Mouse (Mus musculus) kidney, postnatal 0 days (tissue): Measurements from ENCODE around the gene Rnf24. TPM values are rescaled to one million over a fixed set of nuclear protein-coding genes. Genes with fewer than 3 reads are reported as not detected.
"Not testable (repeated sequence)": the region's sequence is repeated elsewhere in the genome, so short reads cannot be mapped to it uniquely, and the experiment has no call there.

Experiments
- ATAC-seq: fragments of 200-750 bp; cut with Nextera tagmentation; replicated peaks from 2 replicates; pipeline ENCODE4 v1.8.0; 2017; ENCODE audit warnings: low read depth, moderate number of reproducible peaks, moderate TSS enrichment, moderate library complexity; ENCODE audit not compliant: low FRiP score
- DNase-seq: peaks from one replicate; pipeline ENCODE4 v3.0.0-alpha.2; 2016; ENCODE audit warnings: low spot score
- H3K27ac ChIP-seq: fragments of 300-500 bp; sonication (generic); 2 replicates; pipeline ENCODE4 v1.5.1; 2014; ENCODE audit warnings: mild to moderate bottlenecking
- H3K27me3 ChIP-seq: fragments of 300-500 bp; sonication (generic); 2 replicates; pipeline ENCODE4 v1.6.1; 2014; ENCODE audit warnings: low read length, mixed read lengths; ENCODE audit not compliant: insufficient read depth
- H3K36me3 ChIP-seq: fragments of 300-500 bp; sonication (generic); 2 replicates; pipeline ENCODE4 v1.6.1; 2014; ENCODE audit warnings: low read length, mixed read lengths; ENCODE audit not compliant: insufficient read depth
- H3K4me1 ChIP-seq: fragments of 300-500 bp; sonication (generic); replicated peaks from 2 replicates; pipeline ENCODE4 v1.6.1; 2014; ENCODE audit warnings: antibody characterized with exemption, low read length, mixed read lengths; ENCODE audit not compliant: insufficient read depth
- H3K4me2 ChIP-seq: fragments of 300-500 bp; sonication (generic); 2 replicates; pipeline ENCODE4 v1.6.1; 2014; ENCODE audit warnings: mild to moderate bottlenecking, low read length, moderate library complexity, mixed read lengths
- H3K4me3 ChIP-seq: fragments of 300-500 bp; sonication (generic); replicated peaks from 2 replicates; pipeline ENCODE4 v1.5.1; 2014; ENCODE audit warnings: low read depth, low read length
- H3K9ac ChIP-seq: fragments of 300-500 bp; sonication (generic); 2 replicates; pipeline ENCODE4 v1.6.1; 2014; ENCODE audit warnings: low read depth, low read length
- H3K9me3 ChIP-seq: fragments of 300-500 bp; sonication (generic); replicated peaks from 2 replicates; pipeline ENCODE4 v1.6.1; 2016; ENCODE audit warnings: low read length, inconsistent platforms, mixed read lengths
- CTCF ChIP-seq: IDR thresholded peaks from 2 replicates; pipeline ENCODE4 v1.5.1; 2016; ENCODE audit warnings: antibody characterized with exemption, low read depth, mild to moderate bottlenecking, moderate library complexity
- WGBS: fragments of 180-500 bp; shearing (Covaris S2); extraction: QIAGEN DNeasy Blood & Tissue Kit; methylation state at CpG from one replicate; pipeline ENCODE4 v1.1.7; 2014; 5-methylcytosine and 5-hydroxymethylcytosine counted together
- polyA plus RNA-seq: library from polyadenylated mRNA; unstranded; fragments of >200 nt; fragmentation: Nextera tagmentation; extraction: Ambion mirVana; gene quantifications from 2 replicates; pipeline ENCODE4 v1.2.1, GENCODE M21; 2015

Rnf24 gene
- polyA plus RNA-seq, 1 experiment from 2014 or later = 2.9 TPM

DNA sequence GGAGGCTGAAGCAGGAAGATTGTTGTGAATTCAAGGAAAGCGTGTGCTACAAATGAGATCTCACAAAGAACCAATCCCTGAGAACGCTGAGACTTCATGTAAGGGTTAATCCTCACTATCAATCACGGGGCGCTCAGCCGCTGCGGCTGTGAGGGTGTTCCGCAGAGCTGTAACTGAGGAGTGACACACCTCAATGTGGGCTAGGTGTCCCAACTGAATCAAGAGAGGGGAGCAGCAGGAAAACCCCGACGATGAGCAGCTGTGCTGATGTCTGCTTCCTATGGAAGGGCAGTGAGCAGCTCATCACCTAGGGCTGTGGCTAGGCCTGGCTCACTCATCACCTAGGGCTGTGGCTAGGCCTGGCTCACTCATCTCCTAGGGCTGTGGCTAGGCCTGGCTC, 48.2 kb downstream of the Rnf24 start:
- Histone ChIP-seq H3K27ac (no peak overlapping the region), H3K9ac (no peak overlapping the region), H3K4me2 (no peak overlapping the region), H3K27me3 (no peaks in the 10 kb centered on the region), H3K9me3 (no peaks in the 10 kb centered on the region), H3K4me3 (no peak overlapping the region), H3K36me3 (0 out of 2 replicates have a peak, but pooled peaks cover 3% of the 10 kb centered on the region), H3K4me1 (no peaks in the 10 kb centered on the region)
- WGBS = 74% methylated on average over 9 of the region's 9 CpGs
- no peak for TF ChIP-seq CTCF
- DNase-seq (no peak), ATAC-seq (no peak)

DNA sequence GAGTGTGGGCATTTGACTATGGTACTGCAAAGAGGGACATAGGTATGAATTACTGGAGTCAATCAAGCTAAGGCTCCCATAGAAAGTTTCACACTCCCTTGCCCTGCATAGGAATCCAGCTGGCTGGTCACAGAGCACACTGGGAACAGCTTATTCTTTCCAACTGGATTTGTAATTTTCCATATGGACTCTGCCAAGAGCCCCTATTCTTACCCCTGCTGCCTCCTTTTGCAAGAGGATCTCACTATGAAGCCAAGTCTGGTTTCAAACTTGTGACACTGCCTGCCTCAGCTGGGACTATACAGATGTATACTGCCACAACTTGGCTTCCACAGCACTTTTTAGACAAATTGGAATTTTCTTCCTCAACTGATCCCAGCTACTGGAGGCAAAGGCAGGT, 51.1 kb downstream of the Rnf24 start:
- no peak for TF ChIP-seq CTCF
- Histone ChIP-seq H3K4me3 (no peak overlapping the region), H3K4me1 (no peaks in the 10 kb centered on the region), H3K27ac (no peak overlapping the region), H3K9me3 (no peaks in the 10 kb centered on the region), H3K9ac (no peak overlapping the region), H3K36me3 (peaks cover 14% of the 10 kb centered on the region), H3K4me2 (no peak overlapping the region), H3K27me3 (no peaks in the 10 kb centered on the region)
- ATAC-seq = no peak
- no peak for DNase-seq

DNA sequence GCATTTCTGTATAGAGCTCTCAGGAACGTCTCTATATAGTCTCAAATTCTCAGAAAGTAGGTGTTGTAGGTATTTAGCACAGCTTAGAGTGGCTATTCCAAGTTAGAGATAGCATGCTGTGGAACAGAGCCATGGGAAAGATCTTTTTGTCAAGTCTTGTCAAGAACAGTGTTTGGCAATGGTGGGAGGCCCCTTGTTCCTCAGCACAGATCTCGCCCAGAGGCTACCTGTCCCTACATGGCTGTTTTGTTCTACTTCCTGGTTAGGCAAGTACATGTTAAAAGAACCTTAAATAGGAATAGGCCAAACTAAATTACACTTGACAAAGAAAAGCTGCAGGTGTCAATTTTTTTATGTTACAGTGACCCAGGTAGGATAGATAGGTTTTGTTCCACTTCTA, 52.2 kb downstream of the Rnf24 start:
- Histone ChIP-seq H3K9ac (no peak overlapping the region), H3K4me2 (no peak overlapping the region), H3K4me1 (no peaks in the 10 kb centered on the region), H3K9me3 (no peaks in the 10 kb centered on the region), H3K27me3 (no peaks in the 10 kb centered on the region), H3K36me3 (peaks cover 24% of the 10 kb centered on the region), H3K27ac (no peak overlapping the region), H3K4me3 (no peak overlapping the region)
- no peak for TF ChIP-seq CTCF
- WGBS = 82% methylated on average over 2 of the region's 2 CpGs
- no peak for DNase-seq
- no peak for ATAC-seq

DNA sequence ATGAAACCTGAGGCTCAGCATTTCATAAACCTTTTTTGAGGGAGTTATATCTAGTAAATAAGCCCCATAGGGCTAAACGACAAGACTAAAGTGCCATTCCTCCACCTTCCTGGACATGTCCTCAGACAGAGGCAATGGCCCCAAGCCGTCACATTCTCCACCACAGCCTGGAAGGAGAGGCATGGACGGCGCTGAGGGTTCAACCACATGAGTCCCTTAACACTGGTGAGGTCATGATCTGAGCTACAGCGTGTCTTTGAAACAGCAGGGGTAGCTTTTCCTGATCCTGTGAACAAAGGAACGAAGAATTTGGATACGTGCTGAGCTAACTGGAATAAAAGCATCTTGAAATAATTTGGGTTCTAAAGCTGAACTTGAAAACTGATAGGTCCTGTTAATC, 54.0 kb downstream of the Rnf24 start:
- H3K4me3 ChIP-seq, H3K9me3 ChIP-seq, DNase-seq, H3K27me3 ChIP-seq, H3K4me1 ChIP-seq, ATAC-seq, H3K27ac ChIP-seq, H3K4me2 ChIP-seq, H3K9ac ChIP-seq: not testable (repeated sequence)
- 81% methylated on average over 7 of the region's 7 CpGs for WGBS
- H3K36me3 ChIP-seq = peaks cover 29% of the 10 kb centered on the region

DNA sequence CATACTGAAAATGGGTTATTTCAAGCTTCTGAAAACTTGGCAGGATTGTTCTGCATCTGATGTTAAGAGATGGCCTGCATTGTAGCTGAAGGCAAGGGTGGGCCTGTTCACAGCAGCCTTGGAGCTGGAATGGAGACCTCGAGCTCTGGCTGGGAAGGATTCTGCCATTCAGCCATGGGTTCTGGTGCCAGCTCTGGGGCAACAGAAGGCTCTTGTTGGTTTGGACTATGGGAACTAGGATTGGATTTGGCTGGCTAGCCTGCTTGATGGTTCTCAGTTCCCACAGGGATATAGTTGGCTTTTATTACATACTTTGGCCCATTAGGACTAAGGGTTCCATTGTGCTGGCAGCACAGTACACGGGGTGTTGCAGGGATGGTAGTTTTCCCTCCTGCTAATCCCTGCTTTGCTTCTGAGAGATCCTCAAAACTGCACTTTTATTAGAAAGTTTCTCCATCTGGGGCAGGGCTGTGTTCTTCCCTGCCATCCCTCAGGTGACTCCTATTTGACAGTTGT, 55.9 kb downstream of the Rnf24 start:
- Histone ChIP-seq H3K27ac (no peak overlapping the region), H3K4me1 (no peaks in the 10 kb centered on the region), H3K9me3 (no peaks in the 10 kb centered on the region), H3K4me3 (no peak overlapping the region), H3K4me2 (no peak overlapping the region), H3K27me3 (no peaks in the 10 kb centered on the region), H3K36me3 (peaks cover 33% of the 10 kb centered on the region), H3K9ac (no peak overlapping the region)
- no peak for ATAC-seq
- TF ChIP-seq CTCF = no peak
- DNase-seq = no peak
- WGBS = 90% methylated on average over 2 of the region's 2 CpGs

DNA sequence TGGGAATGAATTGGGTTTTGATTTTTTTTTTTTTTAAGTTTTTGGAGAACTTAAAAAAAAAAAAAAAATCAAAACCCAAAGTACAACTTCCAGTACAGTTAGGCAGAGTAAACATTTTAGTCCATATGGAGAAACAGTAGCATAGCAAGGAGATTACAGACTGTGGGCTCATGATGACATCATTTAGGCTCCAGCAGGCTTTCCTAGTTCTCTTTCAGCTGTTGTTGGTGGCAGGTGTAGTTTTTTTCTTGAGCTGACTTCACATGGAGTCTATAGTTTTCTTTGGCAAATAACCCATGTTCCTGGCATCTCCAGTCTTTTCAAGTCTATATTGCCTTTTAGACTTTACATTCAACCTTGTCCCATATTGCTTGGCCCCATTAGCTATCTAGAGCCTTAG, 62.0 kb downstream of the Rnf24 start:
- H3K36me3 ChIP-seq = peaks cover 33% of the 10 kb centered on the region

DNA sequence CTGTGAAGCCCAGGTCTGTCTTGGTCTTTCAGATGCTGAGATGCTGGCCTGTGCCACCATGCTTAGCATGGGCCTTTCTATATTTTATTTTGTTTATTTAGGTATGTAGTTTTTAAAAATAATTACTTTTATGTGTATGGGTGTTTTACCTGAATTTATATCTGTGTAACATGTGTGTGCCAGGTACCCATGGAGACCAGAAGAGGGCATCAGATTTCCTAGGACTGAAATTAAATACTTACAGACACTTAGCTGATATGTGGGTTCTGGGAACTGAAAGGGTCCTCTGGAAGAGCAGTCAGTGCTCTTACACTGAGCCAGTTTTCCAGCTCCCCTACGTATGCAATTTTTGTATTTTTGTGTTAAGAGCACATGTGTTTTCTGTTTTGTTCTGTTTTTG, 66.4 kb downstream of the Rnf24 start:
- TF ChIP-seq CTCF = peak; percentile 35; the same call in 1 of the 2 replicates
- Histone ChIP-seq H3K36me3 (peaks cover 30% of the 10 kb centered on the region), H3K27me3 (no peaks in the 10 kb centered on the region), H3K4me3 (no peak overlapping the region), H3K4me1 (no peaks in the 10 kb centered on the region), H3K9ac (no peak overlapping the region), H3K9me3 (no peaks in the 10 kb centered on the region), H3K27ac (no peak overlapping the region), H3K4me2 (no peak overlapping the region)
- peak; percentile 35 for DNase-seq
- ATAC-seq = no peak
- WGBS = 81% methylated on average over 1 of the region's 1 CpGs

More for the DNA sequence above, 62.0 kb downstream of the Rnf24 start:
- Histone ChIP-seq H3K9ac (no peak overlapping the region), H3K27ac (no peak overlapping the region), H3K27me3 (no peaks in the 10 kb centered on the region), H3K4me3 (no peak overlapping the region), H3K4me2 (no peak overlapping the region), H3K4me1 (no peaks in the 10 kb centered on the region), H3K9me3 (no peaks in the 10 kb centered on the region)
- no peak for DNase-seq
- TF ChIP-seq CTCF = no peak
- ATAC-seq = no peak
